Mouse (Mus musculus) ES-Bruce4 (cell line): ENCODE results near the gene Fbxo11.
"Not testable (repeated sequence)": the region's sequence is repeated elsewhere in the genome, so short reads cannot be mapped to it uniquely, and the experiment has no call there.

Source experiments
- CTCF ChIP-seq: IDR thresholded peaks from one replicate; pipeline ENCODE4 v1.8.1; 2011; ENCODE audit warnings: low read depth, low read length
- POLR2A ChIP-seq: IDR thresholded peaks from one replicate; pipeline ENCODE4 v1.8.1; 2011; ENCODE audit warnings: low read length; ENCODE audit not compliant: insufficient read depth

DNA sequence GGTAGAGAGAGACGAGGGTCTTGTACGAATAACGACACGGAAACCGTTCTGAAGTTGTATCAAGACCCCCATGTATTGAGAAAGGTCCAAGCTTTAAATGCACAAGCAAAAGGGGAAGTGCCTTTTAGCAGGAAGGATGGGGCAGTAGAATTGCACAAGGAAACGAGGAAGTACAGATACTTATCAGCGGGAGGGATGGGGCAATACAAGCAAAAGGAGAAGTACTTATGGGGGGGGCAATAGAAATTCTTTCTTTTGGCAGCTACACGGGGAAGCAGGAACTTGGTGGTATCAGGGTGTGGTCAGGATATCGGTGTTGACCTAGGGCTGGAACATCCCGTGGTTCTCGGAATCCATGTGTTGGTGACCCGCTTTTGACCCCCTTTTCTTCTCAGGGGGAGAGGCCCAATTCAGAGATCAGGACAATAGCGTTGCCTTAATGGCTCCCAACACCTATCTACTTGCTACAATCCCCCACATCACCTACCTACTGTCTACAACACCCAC, 110.4 kb downstream of the Fbxo11 start:
- TF ChIP-seq POLR2A, CTCF: not testable (repeated sequence)
